Mouse (Mus musculus) midbrain, embryonic 16.5 days (tissue): Measurements from ENCODE around the gene Ptprb. TPM values are rescaled to one million over a fixed set of nuclear protein-coding genes. Genes with fewer than 3 reads are reported as not detected.

Experiments used
- ATAC-seq: fragments of 200-750 bp; cut with Nextera tagmentation; 2 replicates; pipeline ENCODE4 v1.8.0; 2017; ENCODE audit warnings: moderate TSS enrichment
- H3K27ac ChIP-seq: fragments of 300-500 bp; sonication (generic); 2 replicates; pipeline ENCODE4 v1.5.1; 2014; ENCODE audit warnings: mild to moderate bottlenecking, low read length, mixed read lengths
- H3K27me3 ChIP-seq: fragments of 300-500 bp; sonication (generic); 2 replicates; pipeline ENCODE4 v1.6.1; 2014; ENCODE audit warnings: low read depth, low read length, mixed read lengths; ENCODE audit not compliant: control insufficient read depth, insufficient read depth
- H3K36me3 ChIP-seq: fragments of 300-500 bp; sonication (generic); 2 replicates; pipeline ENCODE4 v1.6.1; 2014; ENCODE audit warnings: mild to moderate bottlenecking, low read length, moderate library complexity, mixed read lengths; ENCODE audit not compliant: control insufficient read depth, insufficient read depth
- H3K4me1 ChIP-seq: fragments of 300-500 bp; sonication (generic); 2 replicates; pipeline ENCODE4 v1.6.1; 2014; ENCODE audit warnings: mild to moderate bottlenecking, low read length, mixed read lengths; ENCODE audit not compliant: control insufficient read depth, insufficient read depth
- H3K4me2 ChIP-seq: fragments of 300-500 bp; sonication (generic); 2 replicates; pipeline ENCODE4 v1.6.1; 2014; ENCODE audit warnings: mild to moderate bottlenecking, low read length, mixed read lengths
- H3K4me3 ChIP-seq: fragments of 300-500 bp; sonication (generic); 2 replicates; pipeline ENCODE4 v1.5.1; 2014; ENCODE audit warnings: low read depth, mild to moderate bottlenecking, low read length, moderate library complexity, mixed read lengths
- H3K9ac ChIP-seq: fragments of 300-500 bp; sonication (generic); 2 replicates; pipeline ENCODE4 v1.6.1; 2014; ENCODE audit warnings: low read depth, low read length, mixed read lengths
- H3K9me3 ChIP-seq: fragments of 300-500 bp; sonication (generic); replicated peaks from 2 replicates; pipeline ENCODE4 v1.6.1; 2014; ENCODE audit warnings: mild to moderate bottlenecking, low read length, mixed read lengths; ENCODE audit not compliant: control insufficient read depth, poor library complexity, severe bottlenecking
- WGBS: fragments of 180-500 bp; shearing (Covaris S2); extraction: QIAGEN DNeasy Blood & Tissue Kit; methylation state at CpG from one replicate; pipeline ENCODE4 v1.1.7; 2014; 5-methylcytosine and 5-hydroxymethylcytosine counted together
- polyA plus RNA-seq: library from polyadenylated mRNA; unstranded; fragments of >200 nt; fragmentation: Nextera tagmentation; extraction: Ambion mirVana; gene quantifications from 2 replicates; pipeline ENCODE4 v1.2.1, GENCODE M21; 2015

Gene Ptprb
- polyA plus RNA-seq, 1 experiment from 2014 or later, result 3.4 TPM

GRCm38 (mm10) chr10:116396966-116397365 is 121.6 kb downstream of the Ptprb start:
- H3K36me3 ChIP-seq, result no peaks in the 10 kb centered on the region
- no peak overlapping the region for H3K27ac ChIP-seq
- whole genome bisulfite sequencing, result 92% methylated on average over 13 of the region's 13 CpGs
- H3K27me3 ChIP-seq, result no peaks in the 10 kb centered on the region
- no peak overlapping the region for H3K9ac ChIP-seq
- no peak for ATAC-seq
- no peaks in the 10 kb centered on the region for H3K4me1 ChIP-seq
- no peak overlapping the region for H3K4me3 ChIP-seq
- H3K4me2 ChIP-seq, result no peak overlapping the region
- H3K9me3 ChIP-seq, result no peaks in the 10 kb centered on the region

DNA sequence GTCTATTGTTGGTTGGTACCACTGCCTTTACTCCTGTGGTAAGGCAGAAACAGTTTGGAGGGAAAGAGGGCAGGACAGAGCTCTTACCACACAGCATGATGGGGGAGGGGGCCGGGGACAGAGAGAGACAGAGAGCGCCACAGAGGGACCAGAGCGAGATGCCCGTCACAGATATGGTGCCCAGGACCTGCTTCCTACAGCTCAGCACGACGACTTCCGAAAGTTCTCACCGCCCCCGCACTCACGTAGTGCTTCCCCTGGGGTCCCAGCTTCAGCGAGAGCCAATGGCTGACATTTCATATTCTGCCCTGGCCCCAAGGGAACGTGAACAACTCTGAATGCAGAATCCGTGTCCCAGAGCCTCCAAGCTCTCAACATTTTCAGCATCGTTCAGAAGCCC is 122.2 kb downstream of the Ptprb start:
- ATAC-seq, result no peak
- H3K4me2 ChIP-seq, result peak overlapping the region; percentile 39
- WGBS, result 33% methylated on average over 14 of the region's 14 CpGs

GRCm38 (mm10) chr10:116397973-116398372 is 122.7 kb downstream of the Ptprb start:
- Histone ChIP-seq H3K4me1 (no peaks in the 10 kb centered on the region), H3K9me3 (no peaks in the 10 kb centered on the region), H3K36me3 (no peaks in the 10 kb centered on the region), H3K9ac (no peak overlapping the region), H3K4me3 (no peak overlapping the region), H3K27me3 (no peaks in the 10 kb centered on the region), H3K27ac (no peak overlapping the region), H3K4me2 (peak overlapping the region; percentile 39)
- ATAC-seq, result no peak
- WGBS, result 52% methylated on average over 12 of the region's 12 CpGs

More for the DNA sequence above, 122.2 kb downstream of the Ptprb start:
- Histone ChIP-seq H3K9me3 (no peaks in the 10 kb centered on the region), H3K9ac (no peak overlapping the region), H3K36me3 (no peaks in the 10 kb centered on the region), H3K27me3 (no peaks in the 10 kb centered on the region), H3K27ac (no peak overlapping the region), H3K4me3 (no peak overlapping the region), H3K4me1 (no peaks in the 10 kb centered on the region)

DNA sequence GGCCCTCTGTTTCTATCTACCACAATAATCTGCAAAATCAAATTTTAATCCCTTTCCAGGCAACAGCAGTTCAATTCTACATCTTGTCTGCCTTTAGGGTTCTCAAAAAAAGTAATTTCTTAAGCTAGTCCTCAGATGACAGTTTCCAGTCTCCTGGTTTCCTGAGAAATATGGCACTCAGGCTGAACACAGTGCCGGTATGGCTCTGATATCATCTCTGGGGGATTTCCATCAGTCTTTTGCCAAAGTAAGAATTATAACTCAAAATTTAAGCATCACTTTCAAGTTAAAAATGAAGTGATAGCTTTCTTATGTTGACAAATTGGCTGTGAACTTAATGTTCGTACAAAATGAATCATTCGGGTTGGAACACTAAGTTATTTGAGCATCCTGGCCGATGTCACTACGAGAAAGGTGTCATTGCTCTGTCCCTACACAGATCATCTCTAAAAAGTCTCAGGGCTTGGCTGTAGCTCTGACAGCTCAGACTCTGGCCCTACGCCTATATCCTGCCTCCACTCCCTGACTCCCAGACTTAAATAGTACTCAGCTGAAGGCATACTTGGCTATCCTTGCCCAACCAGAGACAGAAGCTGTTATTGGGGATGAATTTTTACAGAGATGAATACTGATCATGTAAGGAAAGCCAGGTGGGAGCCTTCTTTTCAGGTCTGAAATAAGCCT is 127.6 kb downstream of the Ptprb start:
- H3K4me3 ChIP-seq, result no peak overlapping the region
- no peak overlapping the region for H3K27ac ChIP-seq
- no peak for ATAC-seq
- no peak overlapping the region for H3K9ac ChIP-seq
- no peaks in the 10 kb centered on the region for H3K9me3 ChIP-seq
- no peak overlapping the region for H3K4me2 ChIP-seq
- WGBS, result 94% methylated on average over 6 of the region's 6 CpGs
- H3K36me3 ChIP-seq, result no peaks in the 10 kb centered on the region
- peaks cover 3% of the 10 kb centered on the region; the same call in 1 of the 2 replicates for H3K4me1 ChIP-seq
- H3K27me3 ChIP-seq, result no peaks in the 10 kb centered on the region

DNA sequence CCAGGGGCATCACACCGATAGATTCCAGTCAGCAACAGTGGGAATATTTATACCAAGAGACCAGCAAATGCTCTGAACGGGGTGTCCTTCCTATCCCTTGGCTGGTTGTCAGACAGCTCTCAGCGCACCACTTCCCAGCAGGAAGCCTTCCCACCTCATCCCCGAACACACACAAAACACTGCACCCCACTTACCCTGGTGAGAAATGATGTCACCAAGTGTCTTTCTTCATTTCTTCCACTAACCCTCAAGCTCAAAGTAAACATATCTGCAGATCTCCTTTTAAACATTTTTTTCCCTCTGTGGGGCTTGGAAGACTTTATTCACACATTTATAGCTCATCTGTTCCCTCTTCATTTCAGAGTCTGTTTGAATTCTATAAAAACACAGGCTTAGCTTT is 128.4 kb downstream of the Ptprb start:
- H3K27ac ChIP-seq, result no peak overlapping the region
- H3K4me1 ChIP-seq, result peaks cover 4% of the 10 kb centered on the region; the same call in 1 of the 2 replicates
- no peaks in the 10 kb centered on the region for H3K9me3 ChIP-seq
- no peaks in the 10 kb centered on the region for H3K36me3 ChIP-seq
- ATAC-seq, result no peak
- no peaks in the 10 kb centered on the region for H3K27me3 ChIP-seq
- no peak overlapping the region for H3K9ac ChIP-seq
- H3K4me2 ChIP-seq, result no peak overlapping the region
- H3K4me3 ChIP-seq, result no peak overlapping the region
- WGBS, result 69% methylated on average over 4 of the region's 4 CpGs

DNA sequence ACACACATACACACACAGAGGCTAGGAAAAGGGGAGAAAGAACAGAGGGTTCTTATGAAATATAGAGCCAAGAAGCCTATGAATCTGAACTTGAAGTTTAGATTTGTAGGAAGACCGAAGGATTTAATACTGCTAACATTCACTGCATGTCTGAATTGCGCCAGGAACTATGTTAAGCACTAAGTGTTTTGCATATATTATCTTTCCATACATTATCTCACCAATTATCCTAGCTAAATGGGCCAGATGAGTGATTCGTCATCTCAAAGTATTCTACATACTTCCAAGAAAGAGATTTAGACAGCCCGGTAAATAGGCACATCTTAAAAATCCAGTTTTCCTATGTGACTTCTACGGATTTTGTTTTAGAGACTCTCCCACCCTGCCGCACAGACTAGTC is 129.7 kb downstream of the Ptprb start:
- no peaks in the 10 kb centered on the region for H3K36me3 ChIP-seq
- no peak for ATAC-seq
- H3K4me2 ChIP-seq, result no peak overlapping the region
- no peaks in the 10 kb centered on the region for H3K9me3 ChIP-seq
- H3K27ac ChIP-seq, result no peak overlapping the region
- WGBS, result 95% methylated on average over 6 of the region's 6 CpGs
- H3K9ac ChIP-seq, result no peak overlapping the region
- no peaks in the 10 kb centered on the region for H3K27me3 ChIP-seq
- H3K4me3 ChIP-seq, result no peak overlapping the region
- peaks cover 4% of the 10 kb centered on the region; the same call in 1 of the 2 replicates for H3K4me1 ChIP-seq

GRCm38 (mm10) chr10:116407684-116408359 is 132.5 kb downstream of the Ptprb start:
- Histone ChIP-seq H3K9me3 (no peaks in the 10 kb centered on the region), H3K9ac (no peak overlapping the region; the same call in 1 of the 2 replicates), H3K27me3 (no peaks in the 10 kb centered on the region), H3K4me1 (peaks cover 4% of the 10 kb centered on the region; the same call in 1 of the 2 replicates), H3K4me2 (peak overlapping the region; percentile 12; the same call in 1 of the 2 replicates), H3K27ac (no peak overlapping the region), H3K4me3 (no peak overlapping the region), H3K36me3 (no peaks in the 10 kb centered on the region)
- ATAC-seq, result no peak
- WGBS, result 69% methylated on average over 19 of the region's 19 CpGs

DNA sequence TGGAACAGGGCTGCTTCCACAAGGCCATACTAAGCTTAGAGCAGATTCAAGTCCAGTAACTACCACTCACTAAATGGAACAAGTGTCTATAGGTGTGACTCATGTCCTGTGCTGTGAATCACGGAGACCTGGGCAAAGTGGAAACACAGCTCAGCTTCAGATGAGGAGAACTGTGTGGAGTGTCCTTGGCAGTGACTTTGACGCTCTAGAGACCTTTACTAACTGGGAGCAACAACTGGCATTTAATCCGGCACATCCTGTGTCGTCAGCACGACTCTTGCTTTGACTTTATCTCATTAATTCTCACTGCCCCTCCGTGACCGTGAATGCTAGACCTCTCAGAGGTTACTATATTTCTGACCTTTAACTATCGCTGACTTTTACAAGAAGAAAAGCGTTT is 135.5 kb downstream of the Ptprb start:
- ATAC-seq, result no peak
- no peak overlapping the region for H3K27ac ChIP-seq
- no peaks in the 10 kb centered on the region for H3K9me3 ChIP-seq
- WGBS, result 51% methylated on average over 9 of the region's 9 CpGs
- no peak overlapping the region for H3K4me2 ChIP-seq
- no peak overlapping the region for H3K4me3 ChIP-seq
- no peaks in the 10 kb centered on the region for H3K36me3 ChIP-seq
- no peak overlapping the region for H3K9ac ChIP-seq
- no peaks in the 10 kb centered on the region for H3K27me3 ChIP-seq
- H3K4me1 ChIP-seq, result peaks cover 4% of the 10 kb centered on the region; the same call in 1 of the 2 replicates

DNA sequence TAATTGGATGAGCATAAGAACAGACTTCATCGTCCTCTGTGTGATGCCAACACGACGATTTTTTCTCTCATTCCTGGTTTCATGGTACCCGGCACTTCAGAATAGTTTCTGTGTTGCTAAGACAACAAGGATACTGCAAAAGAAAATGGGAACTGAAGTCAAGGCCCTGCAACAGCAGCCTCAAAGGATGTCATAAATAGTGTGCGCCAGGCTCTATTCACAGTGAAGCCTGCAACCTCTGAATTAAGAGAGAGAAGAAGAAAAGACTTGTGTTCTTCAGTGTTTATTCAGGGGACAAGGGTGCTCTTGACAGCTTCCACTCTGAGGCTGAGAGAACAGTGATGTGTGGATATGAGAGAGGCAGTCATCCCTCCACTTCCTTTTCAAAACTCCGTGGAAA is 140.8 kb downstream of the Ptprb start:
- H3K27ac ChIP-seq, result no peak overlapping the region
- ATAC-seq, result peak; percentile 32; the same call in 1 of the 2 replicates
- H3K36me3 ChIP-seq, result no peaks in the 10 kb centered on the region
- H3K27me3 ChIP-seq, result no peaks in the 10 kb centered on the region
- no peak overlapping the region for H3K4me2 ChIP-seq
- H3K4me1 ChIP-seq, result 0 out of 2 replicates have a peak, but pooled peaks cover 5% of the 10 kb centered on the region
- H3K9me3 ChIP-seq, result no peaks in the 10 kb centered on the region
- H3K4me3 ChIP-seq, result no peak overlapping the region
- no peak overlapping the region for H3K9ac ChIP-seq
- 30% methylated on average over 6 of the region's 6 CpGs for WGBS
